Mouse (Mus musculus) erythroblast, adult 5-6 weeks (primary cell): ENCODE measurements around the gene A630001G21Rik. TPM values are rescaled to one million over a fixed set of nuclear protein-coding genes. Genes with fewer than 3 reads are reported as not detected.
A peak's percentile ranks its signal among the peaks of the same experiment; 100 is the strongest.

Experiments used
- ATAC-seq: replicated peaks from 2 replicates; pipeline ENCODE4 v1.8.0; 2016; ENCODE audit warnings: moderate number of reproducible peaks, mild to moderate bottlenecking, moderate TSS enrichment, inconsistent platforms; ENCODE audit not compliant: poor library complexity, low FRiP score, severe bottlenecking
- total RNA-seq, 2 experiments: library from RNA; stranded (forward) in 1 of 2; stranded (reverse) in 1 of 2; fragments of 150-400 nt in 1 of 2; fragments of 200-764, 138-1000 nt in 1 of 2; gene quantifications; 2 replicates each; pipeline versions ENCODE4 v1.2.3 to v1.2.4; 2015 to 2017; ENCODE audit warnings: low replicate concordance in 2 of 2

The A630001G21Rik gene
- total RNA-seq, 2 experiments from 2014 or later, result 11.0 to 28.5 TPM

DNA sequence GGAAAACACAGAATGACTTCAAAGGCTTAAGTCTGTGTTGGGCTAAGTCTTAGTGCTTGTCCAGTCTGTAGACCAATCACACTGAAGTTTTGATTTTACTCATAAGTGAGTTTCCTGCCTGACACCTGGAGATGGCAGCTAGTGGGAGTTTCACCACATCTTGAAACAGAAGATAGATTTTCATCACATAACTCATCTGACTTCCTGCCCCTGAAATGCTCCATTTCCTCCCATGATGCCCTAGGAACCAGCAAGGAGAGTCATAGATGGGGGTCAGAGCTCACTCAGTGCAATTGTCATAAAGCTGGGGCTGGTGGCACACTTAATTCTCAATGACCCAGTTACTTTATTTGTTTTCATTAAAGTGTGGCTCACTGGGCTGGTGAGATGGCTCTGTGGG lies 38.6 kb downstream of the A630001G21Rik start:
- ATAC-seq, result no peak

DNA sequence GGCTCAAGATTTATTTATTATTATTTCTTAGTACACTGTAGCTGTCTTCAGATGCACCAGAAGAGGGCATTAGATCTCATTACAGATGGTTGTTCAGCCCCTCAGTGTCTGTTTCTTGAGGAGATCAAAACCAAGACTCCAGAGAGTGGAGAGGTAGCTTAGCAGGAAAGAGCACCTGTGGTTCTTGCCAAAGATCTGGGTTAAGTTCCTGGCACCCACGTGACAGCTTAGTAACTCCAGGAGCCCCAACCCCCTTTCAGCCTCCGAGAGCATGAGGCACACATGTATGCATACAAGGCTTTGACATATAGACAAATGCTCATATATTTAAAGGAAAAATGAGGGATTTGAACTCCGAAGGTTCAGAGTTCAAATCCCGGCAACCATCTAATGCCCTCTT lies 39.4 kb downstream of the A630001G21Rik start:
- no peak for ATAC-seq

GRCm38 (mm10) chr1:85736355-85737184 lies 41.9 kb downstream of the A630001G21Rik start:
- ATAC-seq, result peak; percentile 92

DNA sequence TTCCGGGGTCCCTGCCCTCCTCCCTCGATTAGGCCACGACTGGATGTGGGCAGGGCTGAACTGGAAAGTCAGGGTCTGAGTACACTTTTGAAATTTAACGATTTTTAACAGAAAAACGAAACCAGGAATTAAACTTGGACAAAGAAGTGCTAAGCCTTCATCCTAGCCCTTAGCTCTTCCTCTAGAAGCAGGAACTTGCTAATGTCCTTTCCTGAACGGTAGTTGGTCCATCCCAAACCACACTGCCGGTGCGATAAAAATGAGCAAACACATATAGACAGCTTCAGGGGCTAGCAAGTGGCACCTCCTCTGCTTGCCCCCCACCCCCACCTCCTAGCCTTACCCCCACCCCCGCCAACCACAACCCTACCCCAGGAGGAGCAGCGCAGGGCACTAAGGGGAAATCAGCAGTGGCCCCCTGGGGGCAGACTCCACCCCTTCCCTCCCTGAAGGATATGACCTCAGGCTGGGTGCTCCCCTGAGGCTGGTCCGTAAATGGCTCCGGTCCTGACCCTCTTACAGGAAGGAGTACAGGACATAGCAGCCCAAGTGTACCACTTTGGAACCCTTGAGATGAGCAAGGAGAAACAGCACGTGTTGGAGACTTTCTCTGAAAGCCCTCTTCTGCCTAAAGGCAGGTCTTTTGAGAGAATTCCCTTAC lies 42.9 kb downstream of the A630001G21Rik start:
- peak; percentile 83 for ATAC-seq

- no peak for ATAC-seq
Observed at GRCm38 (mm10) chr1:85734511-85734910, 43.9 kb downstream of the A630001G21Rik start.

DNA sequence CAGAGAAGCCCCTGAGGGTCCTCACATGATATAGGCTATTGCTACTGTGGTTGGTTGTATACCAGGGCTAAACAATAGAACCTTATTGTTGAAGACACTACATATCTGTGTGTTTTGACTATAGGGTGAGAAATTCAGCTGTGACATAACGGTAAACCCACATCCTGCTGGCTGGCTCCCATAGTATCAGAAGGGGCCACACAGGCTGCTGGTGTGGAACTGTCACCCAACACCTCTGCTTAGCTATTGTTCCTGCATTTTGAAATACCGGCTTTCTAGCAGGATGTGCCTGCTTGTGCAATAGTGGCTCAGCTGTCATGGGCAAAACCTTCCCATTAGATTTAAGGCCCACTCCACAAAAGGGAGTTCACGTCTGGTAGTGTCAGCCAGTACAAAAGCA lies 45.9 kb downstream of the A630001G21Rik start:
- ATAC-seq, result no peak

DNA sequence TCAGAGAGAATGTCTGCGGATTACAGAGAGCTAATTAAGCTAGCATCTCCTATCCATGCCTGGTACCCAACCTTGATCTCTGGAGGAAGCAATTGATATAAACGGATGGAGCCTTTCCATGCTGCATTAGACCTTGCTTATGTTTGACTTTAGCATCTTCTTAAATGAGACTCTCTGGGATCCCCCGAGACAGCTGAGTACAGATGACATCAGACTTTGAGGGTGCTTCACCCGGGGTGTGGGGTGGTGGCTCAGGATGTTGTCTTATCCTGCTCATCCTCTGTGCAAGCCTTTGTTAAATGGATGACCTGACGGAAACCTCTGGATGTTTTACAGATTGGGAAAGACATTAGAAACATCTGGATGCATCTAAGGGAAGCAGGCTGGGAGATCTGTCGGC lies 48.0 kb downstream of the A630001G21Rik start:
- ATAC-seq, result no peak

GRCm38 (mm10) chr1:85720220-85720893 lies 58.1 kb downstream of the A630001G21Rik start:
- no peak for ATAC-seq

DNA sequence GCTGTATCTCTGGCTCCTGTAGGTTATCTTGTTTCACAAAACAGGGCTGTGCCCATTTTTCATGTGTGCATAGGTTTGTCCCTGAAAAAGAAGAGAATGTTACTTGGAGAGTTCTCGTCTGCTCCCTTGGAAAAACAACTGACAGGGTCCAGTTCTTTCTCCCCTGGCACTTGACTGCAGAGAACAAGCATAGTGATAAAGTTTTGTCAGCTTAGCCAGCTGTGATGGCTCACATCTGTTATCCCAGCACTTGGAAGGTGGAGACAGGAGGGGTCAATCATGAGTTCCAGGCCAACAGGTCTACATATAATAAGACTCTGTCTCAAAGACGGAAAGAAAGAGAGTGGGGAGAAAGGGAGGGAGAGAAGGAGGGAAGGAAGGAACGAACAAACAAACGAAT lies 59.4 kb downstream of the A630001G21Rik start:
- ATAC-seq, result no peak

DNA sequence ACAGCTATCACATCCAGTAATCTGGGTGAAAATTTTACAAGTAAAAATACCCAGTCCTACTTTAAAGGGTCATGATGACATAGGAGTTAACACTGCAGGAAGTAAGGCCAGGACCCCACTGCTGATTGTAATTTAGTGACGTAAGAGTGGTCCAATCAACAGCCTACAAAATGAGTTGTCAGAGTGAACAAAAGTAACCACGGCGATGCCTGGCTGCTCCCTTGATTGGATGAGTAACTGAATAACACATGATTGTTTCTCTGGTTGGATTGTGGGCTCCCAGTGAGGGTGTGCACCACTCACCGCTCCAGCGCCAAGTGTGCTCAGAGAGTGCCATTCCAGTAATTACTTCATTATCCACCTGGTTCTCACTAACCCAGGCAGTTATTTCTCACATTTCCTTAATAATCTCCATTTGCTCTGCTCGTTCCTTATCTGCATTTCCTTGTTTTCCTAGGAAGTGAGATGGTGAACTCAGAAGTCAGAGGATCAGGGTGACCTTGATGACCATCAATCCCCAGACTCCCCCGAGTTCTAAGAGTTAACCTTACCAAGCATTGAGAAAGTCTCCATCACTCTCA lies 61.9 kb downstream of the A630001G21Rik start:
- no peak for ATAC-seq

DNA sequence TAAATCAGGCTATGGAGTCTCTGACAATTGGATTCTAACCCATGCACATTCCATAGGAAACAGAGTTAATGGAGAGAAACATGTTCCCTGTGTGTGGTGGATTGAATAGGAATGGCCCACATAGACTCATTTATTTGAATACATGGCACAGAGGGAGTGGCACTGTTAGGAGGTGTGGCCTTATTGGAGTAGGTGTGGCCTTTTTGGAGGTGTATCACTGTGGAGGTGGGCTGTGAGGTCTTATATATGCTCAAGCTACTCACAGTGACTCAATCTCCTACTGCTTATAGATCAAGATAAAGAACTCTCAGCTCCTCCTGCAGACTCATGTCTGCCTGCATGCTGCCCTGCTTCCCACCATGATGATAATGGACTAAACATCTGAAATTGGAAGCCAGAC lies 63.9 kb downstream of the A630001G21Rik start:
- ATAC-seq, result no peak

DNA sequence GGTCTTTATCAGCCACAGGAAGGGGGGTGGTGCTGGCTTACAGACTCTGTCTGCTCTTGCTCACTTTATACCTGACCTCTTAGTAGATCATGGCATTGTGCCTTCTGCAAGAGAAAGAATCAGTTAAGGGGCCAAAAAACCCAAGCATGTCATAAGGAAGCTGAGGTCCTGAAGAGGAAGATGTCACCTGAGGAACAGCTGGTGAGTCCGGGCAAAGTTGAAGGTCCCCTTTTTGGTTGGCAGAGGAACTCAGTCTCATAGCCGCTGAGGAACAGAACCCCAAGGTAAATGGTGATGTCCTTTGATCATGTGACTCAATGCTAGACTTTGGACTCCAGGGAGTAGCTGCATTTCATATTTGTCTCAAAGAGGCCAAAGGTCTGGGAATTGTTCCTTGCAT lies 71.7 kb downstream of the A630001G21Rik start:
- no peak for ATAC-seq

GRCm38 (mm10) chr1:85705552-85705951 lies 72.9 kb downstream of the A630001G21Rik start:
- no peak for ATAC-seq

DNA sequence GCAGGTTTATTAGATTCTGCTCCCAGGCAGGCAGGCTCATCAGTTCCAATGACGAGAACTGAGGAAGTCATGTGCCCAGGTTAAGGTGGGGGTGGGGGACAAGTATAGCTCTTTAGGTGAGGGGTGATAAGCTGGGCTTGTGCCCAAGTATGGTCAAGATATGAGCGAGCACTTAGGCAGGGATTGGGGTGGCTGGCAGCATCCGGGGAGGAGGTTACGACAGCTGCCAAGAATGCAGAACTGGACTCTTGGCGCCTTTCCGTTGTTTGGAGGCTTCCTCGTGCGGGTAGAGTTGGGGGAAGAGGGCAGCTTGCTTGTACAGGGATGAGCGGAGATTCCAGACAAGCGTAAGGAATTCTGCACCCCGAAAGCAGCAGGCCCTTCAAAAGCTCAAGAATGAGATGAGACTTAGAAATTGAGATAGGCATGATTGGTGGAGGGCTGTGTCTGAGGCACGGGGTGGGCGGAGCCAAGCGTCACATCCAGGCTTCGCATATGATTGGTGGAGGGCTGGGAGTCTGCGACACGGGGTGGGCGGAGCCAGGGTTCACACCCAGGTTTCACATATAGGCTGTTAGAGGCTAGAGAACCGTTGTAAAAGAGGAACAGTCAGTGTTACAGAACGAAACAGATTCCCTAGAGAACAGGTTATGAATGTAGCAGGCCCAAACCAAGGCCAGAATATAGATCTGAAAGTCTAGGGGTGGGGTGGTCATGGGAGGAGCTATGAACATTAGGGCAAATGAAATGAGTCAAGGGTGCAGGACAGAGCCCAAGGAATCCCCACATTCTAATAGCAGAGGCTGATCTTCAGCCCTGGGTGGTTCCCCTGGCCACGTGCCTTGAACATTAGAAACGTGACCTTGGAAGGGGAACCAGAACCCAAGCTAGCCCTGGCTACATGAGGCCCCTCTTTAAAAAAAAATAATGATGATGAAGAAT lies 74.9 kb downstream of the A630001G21Rik start:
- peak; percentile 100 for ATAC-seq

DNA sequence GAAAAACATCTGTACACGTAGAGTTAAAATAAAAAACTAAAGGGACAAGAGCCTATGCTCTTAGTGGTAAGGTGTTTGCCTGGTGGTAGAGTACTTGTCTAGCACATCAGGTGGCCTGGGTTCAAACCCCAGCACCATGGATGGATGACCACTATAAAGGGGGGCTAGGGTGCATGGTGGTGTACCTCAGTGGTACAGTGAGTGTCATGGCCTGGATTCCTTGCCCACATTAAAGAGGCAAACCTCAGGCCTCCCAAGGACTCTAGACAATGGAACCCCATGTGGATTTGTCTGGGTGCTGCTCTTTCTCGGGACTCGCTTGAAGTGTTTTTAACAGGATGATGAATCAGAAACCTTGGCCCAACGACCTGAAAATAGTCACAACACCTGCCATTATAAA lies 75.9 kb downstream of the A630001G21Rik start:
- ATAC-seq, result no peak

DNA sequence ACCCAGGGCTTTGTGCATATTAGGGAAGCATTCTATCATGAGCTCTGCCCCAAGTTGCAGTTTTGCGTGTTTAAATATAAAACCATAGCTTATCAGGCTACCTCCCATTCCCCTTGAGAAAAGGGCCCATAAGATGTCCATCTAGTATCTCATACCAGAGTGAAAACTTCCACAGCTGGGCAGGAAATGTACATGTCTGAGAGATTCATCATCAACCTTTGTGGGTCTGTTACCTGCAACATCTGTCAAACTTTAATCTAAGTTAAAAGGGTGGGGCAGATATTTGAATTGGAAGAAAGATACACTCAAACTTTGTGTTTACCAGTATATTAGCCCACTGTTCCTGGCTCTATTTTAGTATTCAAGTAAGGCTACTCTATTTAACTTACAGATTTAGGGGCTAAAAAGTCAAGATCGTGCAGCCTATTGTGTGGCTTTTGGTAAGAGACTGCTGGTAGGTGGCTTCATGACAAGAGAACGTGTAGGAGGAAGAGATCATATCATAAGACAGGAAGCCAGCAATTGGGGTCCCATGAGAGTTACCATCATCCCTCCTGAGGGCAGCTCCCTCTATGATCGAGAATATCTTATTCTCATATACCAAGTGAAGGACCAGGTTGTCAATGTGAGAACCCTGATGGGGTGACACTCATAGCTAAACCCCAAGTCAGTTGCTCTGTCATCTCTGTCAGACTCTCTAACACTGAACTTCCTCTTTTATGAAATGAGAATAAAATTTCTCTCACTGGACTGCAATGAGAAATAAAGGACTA lies 80.5 kb downstream of the A630001G21Rik start:
- ATAC-seq, result no peak

DNA sequence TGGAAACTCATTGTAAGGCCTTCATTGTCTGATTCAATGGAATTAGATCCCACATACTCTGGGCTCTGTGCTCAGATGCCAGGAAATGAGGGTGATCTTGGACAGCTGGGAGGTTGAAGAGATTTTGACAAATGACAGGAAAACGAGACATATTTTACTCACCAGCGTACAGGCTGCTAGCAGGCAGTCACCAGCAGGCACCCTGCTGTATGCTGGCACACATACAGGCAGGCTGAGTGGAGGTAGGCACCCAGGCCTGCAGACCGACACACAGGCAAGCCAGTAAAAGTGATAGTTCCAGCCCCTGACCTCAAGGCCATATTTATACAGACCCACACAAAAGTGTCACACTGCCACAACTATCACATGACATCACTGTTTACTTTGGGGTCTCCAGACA lies 82.8 kb downstream of the A630001G21Rik start:
- no peak for ATAC-seq

DNA sequence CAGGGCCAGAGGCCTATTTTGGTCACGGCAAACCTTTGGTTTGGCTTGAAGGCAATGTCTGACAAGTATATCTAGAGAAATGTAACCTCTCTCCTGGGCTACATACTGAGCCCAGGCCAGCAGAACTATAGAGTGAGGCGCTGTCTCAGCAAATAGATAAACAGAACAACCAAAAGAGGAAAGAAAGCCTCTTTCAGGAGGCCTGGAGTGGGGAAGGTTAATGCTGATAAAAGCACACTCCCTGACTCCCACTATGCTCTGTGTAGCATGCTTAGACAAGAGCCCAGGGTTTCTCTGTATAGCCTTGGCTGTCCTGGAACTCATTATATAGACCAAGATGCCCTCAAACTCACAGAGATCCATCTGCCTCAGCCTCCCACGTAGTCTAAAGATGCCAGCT lies 85.2 kb downstream of the A630001G21Rik start:
- no peak for ATAC-seq

GRCm38 (mm10) chr1:85692281-85692680 lies 86.2 kb downstream of the A630001G21Rik start:
- no peak for ATAC-seq
